Mouse (Mus musculus) lung, embryonic 16.5 days (tissue): ENCODE results near the gene Rapgef1. TPM values are rescaled to one million over a fixed set of nuclear protein-coding genes. Genes with fewer than 3 reads are reported as not detected.

Experiments used
- ATAC-seq: fragments of 200-750 bp; cut with Nextera tagmentation; 2 replicates; pipeline ENCODE4 v1.8.0; 2017; ENCODE audit warnings: low read depth, mild to moderate bottlenecking, moderate library complexity
- H3K27ac ChIP-seq: fragments of 300-500 bp; sonication (generic); 2 replicates; pipeline ENCODE4 v1.5.1; 2014; ENCODE audit warnings: mild to moderate bottlenecking, control low read depth, low read length
- H3K27me3 ChIP-seq: fragments of 300-500 bp; sonication (generic); 2 replicates; pipeline ENCODE4 v1.6.1; 2014; ENCODE audit warnings: low read depth, low read length, mixed read lengths; ENCODE audit not compliant: control insufficient read depth, insufficient read depth
- H3K36me3 ChIP-seq: fragments of 300-500 bp; sonication (generic); 2 replicates; pipeline ENCODE4 v1.6.1; 2014; ENCODE audit warnings: low read length; ENCODE audit not compliant: control insufficient read depth, insufficient read depth
- H3K4me1 ChIP-seq: fragments of 300-500 bp; sonication (generic); replicated peaks from 2 replicates; pipeline ENCODE4 v1.6.1; 2014; ENCODE audit warnings: low read length, mixed read lengths; ENCODE audit not compliant: control insufficient read depth, insufficient read depth
- H3K4me2 ChIP-seq: fragments of 300-500 bp; sonication (generic); 2 replicates; pipeline ENCODE4 v1.6.1; 2014; ENCODE audit warnings: low read depth, low read length, control low read depth
- H3K4me3 ChIP-seq: fragments of 300-500 bp; sonication (generic); 2 replicates; pipeline ENCODE4 v1.5.1; 2014; ENCODE audit warnings: mild to moderate bottlenecking, low read length, control low read depth
- H3K9ac ChIP-seq: fragments of 300-500 bp; sonication (generic); 2 replicates; pipeline ENCODE4 v1.6.1; 2014; ENCODE audit warnings: low read length, control low read depth
- H3K9me3 ChIP-seq: fragments of 300-500 bp; sonication (generic); 2 replicates; pipeline ENCODE4 v1.6.1; 2016; ENCODE audit warnings: low read length; ENCODE audit not compliant: control insufficient read depth
- WGBS: fragments of 180-500 bp; shearing (Covaris S2); extraction: QIAGEN DNeasy Blood & Tissue Kit; methylation state at CpG from one replicate; pipeline ENCODE4 v1.1.7; 2014; 5-methylcytosine and 5-hydroxymethylcytosine counted together
- polyA plus RNA-seq: library from polyadenylated mRNA; unstranded; fragments of >200 nt; fragmentation: Nextera tagmentation; extraction: Ambion mirVana; gene quantifications from 2 replicates; pipeline ENCODE4 v1.2.1, GENCODE M21; 2015

Rapgef1 gene
- polyA plus RNA-seq, 1 experiment from 2014 or later: 10.7 TPM

GRCm38 (mm10) chr2:29672746-29673536 lies 53.4 kb downstream of the Rapgef1 start:
- Histone ChIP-seq H3K27me3 (no peaks in the 10 kb centered on the region), H3K9ac (no peak overlapping the region), H3K36me3 (no peaks in the 10 kb centered on the region), H3K4me2 (no peak overlapping the region), H3K4me3 (no peak overlapping the region), H3K4me1 (peaks cover 34% of the 10 kb centered on the region), H3K27ac (no peak overlapping the region), H3K9me3 (no peaks in the 10 kb centered on the region)
- no peak for ATAC-seq
- 80% methylated on average over 7 of the region's 7 CpGs for WGBS

GRCm38 (mm10) chr2:29674087-29674486 lies 54.6 kb downstream of the Rapgef1 start:
- H3K4me3 ChIP-seq: no peak overlapping the region
- no peak overlapping the region for H3K9ac ChIP-seq
- no peak for ATAC-seq
- no peaks in the 10 kb centered on the region for H3K9me3 ChIP-seq
- peaks cover 28% of the 10 kb centered on the region for H3K4me1 ChIP-seq
- H3K27ac ChIP-seq: no peak overlapping the region
- WGBS: 77% methylated on average over 11 of the region's 11 CpGs
- H3K27me3 ChIP-seq: no peaks in the 10 kb centered on the region
- H3K36me3 ChIP-seq: no peaks in the 10 kb centered on the region
- no peak overlapping the region for H3K4me2 ChIP-seq

GRCm38 (mm10) chr2:29674545-29674944 lies 55.0 kb downstream of the Rapgef1 start:
- no peaks in the 10 kb centered on the region; the same call in 1 of the 2 replicates for H3K36me3 ChIP-seq
- H3K4me1 ChIP-seq: peaks cover 24% of the 10 kb centered on the region
- H3K27me3 ChIP-seq: no peaks in the 10 kb centered on the region
- WGBS: 40% methylated on average over 2 of the region's 2 CpGs
- H3K4me2 ChIP-seq: no peak overlapping the region
- H3K9ac ChIP-seq: no peak overlapping the region
- no peak overlapping the region for H3K4me3 ChIP-seq
- no peaks in the 10 kb centered on the region for H3K9me3 ChIP-seq
- no peak for ATAC-seq
- H3K27ac ChIP-seq: no peak overlapping the region

GRCm38 (mm10) chr2:29675846-29676245 lies 56.3 kb downstream of the Rapgef1 start:
- Histone ChIP-seq H3K4me3 (no peak overlapping the region), H3K27ac (no peak overlapping the region), H3K27me3 (no peaks in the 10 kb centered on the region), H3K4me2 (no peak overlapping the region), H3K9ac (no peak overlapping the region), H3K4me1 (peaks cover 12% of the 10 kb centered on the region), H3K36me3 (no peaks in the 10 kb centered on the region; the same call in none of the 2 replicates), H3K9me3 (no peaks in the 10 kb centered on the region)
- no peak for ATAC-seq
- 58% methylated on average over 4 of the region's 4 CpGs for WGBS

- no peak overlapping the region for H3K4me3 ChIP-seq
- H3K4me1 ChIP-seq: peaks cover 10% of the 10 kb centered on the region
- 37% methylated on average over 6 of the region's 6 CpGs for WGBS
- H3K36me3 ChIP-seq: no peaks in the 10 kb centered on the region; the same call in none of the 2 replicates
- no peak overlapping the region for H3K9ac ChIP-seq
- no peaks in the 10 kb centered on the region for H3K27me3 ChIP-seq
- ATAC-seq: no peak
- no peak overlapping the region for H3K4me2 ChIP-seq
- peak overlapping the region; percentile 18; the same call in 1 of the 2 replicates for H3K27ac ChIP-seq
- H3K9me3 ChIP-seq: no peaks in the 10 kb centered on the region
Observed at GRCm38 (mm10) chr2:29676513-29676912, 57.0 kb downstream of the Rapgef1 start.

- H3K9ac ChIP-seq: no peak overlapping the region
Observed at GRCm38 (mm10) chr2:29677842-29678241, 58.3 kb downstream of the Rapgef1 start.

GRCm38 (mm10) chr2:29678524-29678923 lies 59.0 kb downstream of the Rapgef1 start:
- no peak for ATAC-seq
- Histone ChIP-seq H3K9ac (no peak overlapping the region), H3K9me3 (no peaks in the 10 kb centered on the region), H3K4me3 (no peak overlapping the region), H3K36me3 (no peaks in the 10 kb centered on the region; the same call in none of the 2 replicates), H3K4me1 (peaks cover 10% of the 10 kb centered on the region), H3K4me2 (no peak overlapping the region), H3K27ac (no peak overlapping the region), H3K27me3 (no peaks in the 10 kb centered on the region)
- WGBS: 70% methylated on average over 3 of the region's 3 CpGs

More at GRCm38 (mm10) chr2:29677842-29678241, 58.3 kb downstream of the Rapgef1 start:
- no peaks in the 10 kb centered on the region for H3K27me3 ChIP-seq
- ATAC-seq: peak; percentile 81
- H3K4me2 ChIP-seq: no peak overlapping the region
- WGBS: 15% methylated on average over 5 of the region's 5 CpGs
- peaks cover 10% of the 10 kb centered on the region for H3K4me1 ChIP-seq
- no peaks in the 10 kb centered on the region for H3K9me3 ChIP-seq
- H3K4me3 ChIP-seq: no peak overlapping the region
- no peak overlapping the region for H3K27ac ChIP-seq
- H3K36me3 ChIP-seq: no peaks in the 10 kb centered on the region; the same call in none of the 2 replicates

- H3K36me3 ChIP-seq: no peaks in the 10 kb centered on the region; the same call in none of the 2 replicates
- WGBS: 90% methylated on average over 6 of the region's 6 CpGs
- H3K27ac ChIP-seq: no peak overlapping the region
- no peak overlapping the region for H3K4me3 ChIP-seq
- H3K4me1 ChIP-seq: peaks cover 10% of the 10 kb centered on the region
- no peak for ATAC-seq
- H3K4me2 ChIP-seq: no peak overlapping the region
- no peaks in the 10 kb centered on the region for H3K27me3 ChIP-seq
- no peak overlapping the region for H3K9ac ChIP-seq
- H3K9me3 ChIP-seq: no peaks in the 10 kb centered on the region
Observed at GRCm38 (mm10) chr2:29679710-29680584, 60.4 kb downstream of the Rapgef1 start.
